Mouse (Mus musculus): Measurements from ENCODE around the gene H1f0. TPM values are rescaled to one million over a fixed set of nuclear protein-coding genes. Genes with fewer than 3 reads are reported as not detected.
A peak's percentile ranks its signal among the peaks of the same experiment; 100 is the strongest.

The H1f0 gene
- polyA plus RNA-seq, 1 experiment from 2014 or later: 340 TPM

- DNase-seq (ENCODE audit: low spot score) (no peak), ATAC-seq (ENCODE audit: insufficient read depth, low FRiP score, low TSS enrichment) (no peak)
- Histone ChIP-seq H3K27ac (ENCODE audit: low read depth, low read length) (no peak overlapping the region), H3K4me1 (ENCODE audit: control insufficient read depth, insufficient read depth, low read length) (peaks cover 4% of the 10 kb centered on the region; the same call in 1 of the 2 replicates), H3K27me3 (ENCODE audit: control insufficient read depth, insufficient read depth, low read length) (no peaks in the 10 kb centered on the region), H3K36me3 (ENCODE audit: control insufficient read depth, insufficient read depth, low read length) (peaks cover 2% of the 10 kb centered on the region; the same call in 1 of the 2 replicates), H3K9me3 (ENCODE audit: control insufficient read depth, low read length) (no peaks in the 10 kb centered on the region), H3K9ac (ENCODE audit: low read length) (no peak overlapping the region), H3K4me2 (ENCODE audit: low read depth) (no peak overlapping the region), H3K4me3 (ENCODE audit: low read depth, low read length) (no peak overlapping the region)
- 52% methylated on average over 8 of the region's 8 CpGs for WGBS
Measured at GRCm38 (mm10) chr15:79065086-79065770, 37.0 kb downstream of the H1f0 start.

- no peaks in the 10 kb centered on the region for H3K9me3 ChIP-seq (ENCODE audit: control insufficient read depth, low read length)
- H3K9ac ChIP-seq (ENCODE audit: low read length): no peak overlapping the region
- DNase-seq (ENCODE audit: low spot score) (no peak), ATAC-seq (ENCODE audit: insufficient read depth, low FRiP score, low TSS enrichment) (no peak)
- no peak overlapping the region for H3K4me3 ChIP-seq (ENCODE audit: low read depth, low read length)
- WGBS: 46% methylated on average over 2 of the region's 2 CpGs
- no peaks in the 10 kb centered on the region for H3K36me3 ChIP-seq (ENCODE audit: control insufficient read depth, insufficient read depth, low read length)
- no peak overlapping the region for H3K27ac ChIP-seq (ENCODE audit: low read depth, low read length)
- peaks cover 4% of the 10 kb centered on the region; the same call in 1 of the 2 replicates for H3K4me1 ChIP-seq (ENCODE audit: control insufficient read depth, insufficient read depth, low read length)
- no peak overlapping the region for H3K4me2 ChIP-seq (ENCODE audit: low read depth)
- H3K27me3 ChIP-seq (ENCODE audit: control insufficient read depth, insufficient read depth, low read length): no peaks in the 10 kb centered on the region
Measured at GRCm38 (mm10) chr15:79066276-79066675, 38.0 kb downstream of the H1f0 start.

- ATAC-seq (ENCODE audit: insufficient read depth, low FRiP score, low TSS enrichment) (no peak), DNase-seq (ENCODE audit: low spot score) (no peak)
- H3K4me3 ChIP-seq (ENCODE audit: low read depth, low read length): no peak overlapping the region
- H3K9ac ChIP-seq (ENCODE audit: low read length): no peak overlapping the region
- no peaks in the 10 kb centered on the region for H3K9me3 ChIP-seq (ENCODE audit: control insufficient read depth, low read length)
- WGBS: 89% methylated on average over 3 of the region's 3 CpGs
- H3K4me2 ChIP-seq (ENCODE audit: low read depth): no peak overlapping the region
- H3K4me1 ChIP-seq (ENCODE audit: control insufficient read depth, insufficient read depth, low read length): no peaks in the 10 kb centered on the region
- no peak overlapping the region for H3K27ac ChIP-seq (ENCODE audit: low read depth, low read length)
- H3K36me3 ChIP-seq (ENCODE audit: control insufficient read depth, insufficient read depth, low read length): no peaks in the 10 kb centered on the region
- no peaks in the 10 kb centered on the region for H3K27me3 ChIP-seq (ENCODE audit: control insufficient read depth, insufficient read depth, low read length)
Measured at GRCm38 (mm10) chr15:79067631-79068030, 39.4 kb downstream of the H1f0 start.

- no peaks in the 10 kb centered on the region for H3K27me3 ChIP-seq (ENCODE audit: control insufficient read depth, insufficient read depth, low read length)
- no peak overlapping the region for H3K4me3 ChIP-seq (ENCODE audit: low read depth, low read length)
- WGBS: 89% methylated on average over 3 of the region's 3 CpGs
- no peak overlapping the region for H3K9ac ChIP-seq (ENCODE audit: low read length)
- no peak for DNase-seq (ENCODE audit: low spot score)
- H3K4me2 ChIP-seq (ENCODE audit: low read depth): no peak overlapping the region
- H3K36me3 ChIP-seq (ENCODE audit: control insufficient read depth, insufficient read depth, low read length): no peaks in the 10 kb centered on the region
- no peak overlapping the region for H3K27ac ChIP-seq (ENCODE audit: low read depth, low read length)
- no peak for ATAC-seq (ENCODE audit: insufficient read depth, low FRiP score, low TSS enrichment)
- no peaks in the 10 kb centered on the region for H3K4me1 ChIP-seq (ENCODE audit: control insufficient read depth, insufficient read depth, low read length)
- H3K9me3 ChIP-seq (ENCODE audit: control insufficient read depth, low read length): no peaks in the 10 kb centered on the region
Measured at GRCm38 (mm10) chr15:79068416-79068815, 40.2 kb downstream of the H1f0 start.

- Histone ChIP-seq H3K9me3 (ENCODE audit: control insufficient read depth, low read length) (no peaks in the 10 kb centered on the region), H3K36me3 (ENCODE audit: control insufficient read depth, insufficient read depth, low read length) (no peaks in the 10 kb centered on the region), H3K27me3 (ENCODE audit: control insufficient read depth, insufficient read depth, low read length) (no peaks in the 10 kb centered on the region), H3K4me1 (ENCODE audit: control insufficient read depth, insufficient read depth, low read length) (peaks cover 11% of the 10 kb centered on the region), H3K9ac (ENCODE audit: low read length) (no peak overlapping the region), H3K4me2 (ENCODE audit: low read depth) (no peak overlapping the region), H3K27ac (ENCODE audit: low read depth, low read length) (no peak overlapping the region), H3K4me3 (ENCODE audit: low read depth, low read length) (no peak overlapping the region)
- DNase-seq (ENCODE audit: low spot score): peak; percentile 35
- WGBS: 63% methylated on average over 5 of the region's 5 CpGs
- ATAC-seq (ENCODE audit: insufficient read depth, low FRiP score, low TSS enrichment): no peak
Measured at GRCm38 (mm10) chr15:79071117-79072039, 43.1 kb downstream of the H1f0 start.

GRCm38 (mm10) chr15:79073752-79074151 lies 45.5 kb downstream of the H1f0 start:
- ATAC-seq (ENCODE audit: insufficient read depth, low FRiP score, low TSS enrichment) (no peak), DNase-seq (ENCODE audit: low spot score) (no peak)
- H3K27me3 ChIP-seq (ENCODE audit: control insufficient read depth, insufficient read depth, low read length): no peaks in the 10 kb centered on the region
- H3K9ac ChIP-seq (ENCODE audit: low read length): no peak overlapping the region
- no peak overlapping the region for H3K27ac ChIP-seq (ENCODE audit: low read depth, low read length)
- H3K36me3 ChIP-seq (ENCODE audit: control insufficient read depth, insufficient read depth, low read length): peaks cover 13% of the 10 kb centered on the region
- no peak overlapping the region for H3K4me2 ChIP-seq (ENCODE audit: low read depth)
- H3K4me1 ChIP-seq (ENCODE audit: control insufficient read depth, insufficient read depth, low read length): peaks cover 14% of the 10 kb centered on the region
- H3K9me3 ChIP-seq (ENCODE audit: control insufficient read depth, low read length): no peaks in the 10 kb centered on the region
- no peak overlapping the region for H3K4me3 ChIP-seq (ENCODE audit: low read depth, low read length)

- ATAC-seq (ENCODE audit: insufficient read depth, low FRiP score, low TSS enrichment): no peak
- H3K4me3 ChIP-seq (ENCODE audit: low read depth, low read length): peak overlapping the region; percentile 84
- no peak overlapping the region for H3K27ac ChIP-seq (ENCODE audit: low read depth, low read length)
- no peaks in the 10 kb centered on the region for H3K27me3 ChIP-seq (ENCODE audit: control insufficient read depth, insufficient read depth, low read length)
- 33% methylated on average over 10 of the region's 10 CpGs for WGBS
- H3K4me1 ChIP-seq (ENCODE audit: control insufficient read depth, insufficient read depth, low read length): peaks cover 14% of the 10 kb centered on the region
- DNase-seq (ENCODE audit: low spot score): no peak
- H3K4me2 ChIP-seq (ENCODE audit: low read depth): peak overlapping the region; percentile 80
- no peak overlapping the region; the same call in 1 of the 2 replicates for H3K9ac ChIP-seq (ENCODE audit: low read length)
- no peaks in the 10 kb centered on the region for H3K9me3 ChIP-seq (ENCODE audit: control insufficient read depth, low read length)
- H3K36me3 ChIP-seq (ENCODE audit: control insufficient read depth, insufficient read depth, low read length): peaks cover 13% of the 10 kb centered on the region
Measured at GRCm38 (mm10) chr15:79074446-79074845, 46.2 kb downstream of the H1f0 start.

- Histone ChIP-seq H3K27ac (ENCODE audit: low read depth, low read length) (0 out of 2 replicates have a peak within 1 kb of the TSS, but pooled peaks have one; percentile 23), H3K4me1 (ENCODE audit: control insufficient read depth, insufficient read depth, low read length) (peaks cover 14% of the 10 kb centered on the region)
Measured at GRCm38 (mm10) chr15:79074913-79075532, 46.8 kb downstream of the H1f0 start, which contains the start of gene Eif3l. Eif3l (plus strand) TSS chr15:79075179.

More at GRCm38 (mm10) chr15:79074913-79075532, 46.8 kb downstream of the H1f0 start, which contains the start of gene Eif3l:
- peak within 1 kb of the TSS; percentile 84 for H3K4me3 ChIP-seq (ENCODE audit: low read depth, low read length)
- no peaks in the 10 kb centered on the region for H3K9me3 ChIP-seq (ENCODE audit: control insufficient read depth, low read length)
- peaks cover 13% of the 10 kb centered on the region for H3K36me3 ChIP-seq (ENCODE audit: control insufficient read depth, insufficient read depth, low read length)
- no peaks in the 10 kb centered on the region for H3K27me3 ChIP-seq (ENCODE audit: control insufficient read depth, insufficient read depth, low read length)
- WGBS: under 1% methylated on average over 49 of the region's 49 CpGs
- DNase-seq (ENCODE audit: low spot score) (peak; percentile 90), ATAC-seq (ENCODE audit: insufficient read depth, low FRiP score, low TSS enrichment) (peak; percentile 69; the same call in 1 of the 2 replicates)
- H3K9ac ChIP-seq (ENCODE audit: low read length): peak within 1 kb of the TSS; percentile 63
- H3K4me2 ChIP-seq (ENCODE audit: low read depth): peak within 1 kb of the TSS; percentile 80

All from neural tube, embryonic 11.5 days (tissue).